Mouse (Mus musculus): ENCODE measurements around the gene Kazn. TPM values are rescaled to one million over a fixed set of nuclear protein-coding genes. Genes with fewer than 3 reads are reported as not detected.

The Kazn gene
- polyA plus RNA-seq, 1 experiment from 2014 or later: 12.9 TPM

DNA sequence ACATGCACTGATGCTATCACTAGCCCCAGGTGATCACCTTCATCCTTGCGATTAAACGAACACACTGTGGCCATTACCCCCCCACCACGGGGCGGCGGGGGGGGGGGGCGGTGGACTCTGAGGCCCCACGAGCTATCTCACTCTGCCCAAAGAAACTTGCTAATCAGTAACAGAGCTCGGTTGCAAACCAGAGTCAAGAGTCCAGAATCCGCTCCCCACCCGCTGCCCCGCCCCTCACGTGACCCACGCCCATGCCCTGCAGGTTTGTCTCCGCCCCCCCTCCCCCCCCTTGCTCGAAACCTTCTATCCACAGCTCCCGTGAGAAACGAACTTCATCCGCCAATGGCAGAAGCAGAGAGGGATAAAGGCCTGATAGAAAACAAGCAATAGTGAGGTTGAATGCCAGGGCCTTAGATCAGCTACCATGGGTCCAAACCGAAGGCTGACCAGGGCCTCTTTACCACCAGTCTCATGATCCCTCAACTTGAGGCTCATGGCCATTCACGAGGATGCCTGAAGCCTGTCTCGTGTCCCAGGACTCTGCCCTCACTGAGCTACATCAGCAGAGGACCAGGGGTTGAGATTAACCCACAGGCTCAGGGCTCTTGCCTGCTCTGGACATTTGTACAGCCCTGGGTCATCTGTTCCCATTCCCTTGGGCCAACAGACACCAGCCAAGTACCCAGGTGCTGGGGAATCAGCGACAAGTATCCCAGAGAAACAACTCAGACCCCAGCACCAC lies 186.6 kb downstream of the Kazn start:
- no peak overlapping the region for H3K9ac ChIP-seq (ENCODE audit: low read depth, low read length)
- no peak overlapping the region for H3K4me2 ChIP-seq (replicated peaks; ENCODE audit: low read depth, low read length)
- no peaks in the 10 kb centered on the region for H3K27me3 ChIP-seq (ENCODE audit: control insufficient read depth, insufficient read depth, low read length)
- no peaks in the 10 kb centered on the region for H3K36me3 ChIP-seq (ENCODE audit: control insufficient read depth, insufficient read depth, low read length)
- peak; percentile 25; the same call in 1 of the 2 replicates for ATAC-seq (ENCODE audit: low FRiP score, low TSS enrichment)
- peaks cover 21% of the 10 kb centered on the region for H3K4me1 ChIP-seq (ENCODE audit: control insufficient read depth, insufficient read depth, low read length)
- 46% methylated on average over 22 of the region's 22 CpGs for WGBS
- 0 out of 2 replicates have a peak overlapping the region, but pooled peaks have one; percentile 37 for H3K27ac ChIP-seq (ENCODE audit: low read depth, low read length)
- H3K4me3 ChIP-seq (ENCODE audit: low read length): no peak overlapping the region
- no peaks in the 10 kb centered on the region for H3K9me3 ChIP-seq (ENCODE audit: control insufficient read depth, low read length)

Other genes with a start within 250 kb of the Kazn start
- gene Fhad1, start 224.3 kb downstream of the Kazn start, polyA plus RNA-seq (2014; fragmentation: Nextera tagmentation; extraction: Ambion mirVana): 0.15 and 0.60 TPM in 2 replicates
- gene Tmem51, start 155.1 kb downstream of the Kazn start, polyA plus RNA-seq (2014; fragmentation: Nextera tagmentation; extraction: Ambion mirVana): 16.7 and 23.0 TPM in 2 replicates

Measured in kidney, embryonic 14.5 days (tissue).